Mouse (Mus musculus) megakaryocyte-erythroid progenitor cell, adult 5-6 weeks (primary cell): ENCODE data around the gene Cnpy4. TPM values are rescaled to one million over a fixed set of nuclear protein-coding genes. Genes with fewer than 3 reads are reported as not detected.
"Not testable (repeated sequence)": the region's sequence is repeated elsewhere in the genome, so short reads cannot be mapped to it uniquely, and the experiment has no call there.

Source experiments
- ATAC-seq: replicated peaks from 2 replicates; pipeline ENCODE4 v1.8.0; 2016; ENCODE audit warnings: mild to moderate bottlenecking, inconsistent platforms; ENCODE audit not compliant: severe bottlenecking, poor library complexity, low FRiP score, low TSS enrichment
- total RNA-seq, 2 experiments: library from RNA; stranded (forward) in 1 of 2; stranded (reverse) in 1 of 2; fragments of 200-1000, 215-1000 nt in 1 of 2; fragments of >200 nt in 1 of 2; fragmentation: Nextera tagmentation in 1 of 2; gene quantifications; 2 replicates each; pipeline ENCODE4 v1.2.3; 2014 to 2017

Gene Cnpy4
- total RNA-seq, 2 experiments from 2014 or later: 26.2 to 36.5 TPM

DNA sequence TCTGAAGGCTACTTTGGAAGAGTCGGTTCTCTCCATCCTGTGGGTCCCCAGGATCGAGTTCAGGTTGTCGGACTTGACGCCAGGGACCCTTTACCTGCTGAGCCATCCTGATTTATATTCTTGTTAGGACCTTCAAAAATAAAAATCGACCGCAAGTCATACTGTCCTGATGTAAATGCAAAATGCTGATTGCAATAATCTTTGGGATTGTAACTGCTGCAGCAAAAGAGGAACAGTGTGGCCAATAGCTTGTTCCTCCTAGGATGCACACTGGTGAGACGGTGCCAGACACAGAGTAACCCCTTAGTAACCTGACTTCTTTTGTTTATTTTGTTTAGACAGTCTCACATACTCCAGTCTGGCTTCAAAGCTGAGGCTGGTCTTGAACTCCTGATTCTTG is 8.2 kb downstream of the Cnpy4 start:
- no peak for ATAC-seq

DNA sequence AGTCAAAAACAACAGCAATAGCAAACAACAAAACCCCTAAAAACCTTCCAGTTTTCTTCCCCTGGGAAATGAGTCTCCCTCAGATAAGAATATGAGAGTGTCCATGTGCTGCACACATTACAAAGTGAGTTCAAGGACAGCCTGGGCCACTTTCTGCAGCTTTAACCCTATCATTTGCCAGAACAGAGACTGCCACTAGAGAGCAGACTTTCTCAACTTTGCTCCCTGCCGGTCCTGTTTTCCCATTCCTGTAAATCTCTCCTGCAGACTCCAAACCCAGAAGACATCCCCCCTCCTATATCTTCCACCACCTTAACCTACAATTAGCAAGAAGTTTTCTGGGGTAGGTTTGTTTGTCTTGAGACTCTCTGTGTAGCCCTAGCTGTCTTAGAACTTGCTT is 12.3 kb downstream of the Cnpy4 start:
- no peak for ATAC-seq

DNA sequence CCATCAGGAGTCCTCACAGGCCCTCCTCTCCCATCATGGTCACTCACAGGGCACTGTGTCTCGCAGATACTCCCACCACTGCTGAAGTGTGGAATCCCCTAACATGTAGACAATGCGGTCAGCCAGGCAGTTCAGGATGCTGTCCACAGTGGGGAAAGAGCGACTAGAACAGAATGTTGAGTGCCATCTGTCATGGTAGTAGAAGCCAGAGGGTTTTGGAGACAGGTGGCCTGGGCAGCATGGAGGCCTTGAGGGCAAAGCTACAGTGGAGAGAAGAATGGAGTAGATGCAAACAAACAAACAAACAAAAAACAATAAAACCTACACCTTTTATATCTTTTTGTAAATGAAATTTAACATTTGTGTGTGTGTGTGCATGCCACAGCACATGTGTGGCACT is 14.8 kb downstream of the Cnpy4 start:
- ATAC-seq: peak; percentile 52; the same call in 1 of the 2 replicates

DNA sequence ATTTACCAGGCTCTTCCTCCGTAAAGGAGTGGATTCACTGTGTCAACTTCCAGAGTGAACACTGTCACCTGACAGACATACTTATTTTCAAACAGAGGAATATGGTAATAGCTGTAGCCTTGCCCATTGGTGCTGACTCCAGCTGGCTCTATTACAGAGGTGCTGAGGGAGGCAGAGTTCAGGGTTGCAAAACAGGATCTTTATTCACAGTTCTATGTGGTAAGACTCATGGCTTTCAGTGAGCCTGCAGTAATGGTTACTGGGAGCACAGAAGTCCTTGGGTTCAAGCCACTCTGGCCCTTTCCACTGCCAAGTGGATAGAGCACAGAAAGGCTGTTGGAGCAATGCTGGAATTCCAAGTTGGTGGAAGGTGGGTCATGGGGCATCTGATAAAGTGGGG is 20.0 kb downstream of the Cnpy4 start:
- ATAC-seq: no peak

DNA sequence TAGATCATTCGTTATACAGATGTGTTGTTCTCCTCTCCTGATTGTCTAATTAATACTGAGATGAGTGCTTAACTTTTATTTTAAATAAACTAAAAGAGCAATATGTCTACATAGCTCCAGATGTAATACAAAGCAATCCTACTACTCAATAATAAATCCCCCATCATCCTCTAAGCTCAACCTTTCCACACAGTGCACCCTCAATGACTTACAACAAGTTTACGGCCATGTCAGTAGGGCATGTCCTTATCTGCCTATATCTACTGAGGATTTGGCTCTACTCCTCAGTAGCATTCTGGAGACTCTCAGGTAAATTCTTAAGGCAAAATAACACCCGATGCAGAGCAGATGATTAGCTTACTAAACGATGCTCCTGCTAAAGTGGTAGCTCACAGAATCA is 20.6 kb downstream of the Cnpy4 start:
- no peak for ATAC-seq

DNA sequence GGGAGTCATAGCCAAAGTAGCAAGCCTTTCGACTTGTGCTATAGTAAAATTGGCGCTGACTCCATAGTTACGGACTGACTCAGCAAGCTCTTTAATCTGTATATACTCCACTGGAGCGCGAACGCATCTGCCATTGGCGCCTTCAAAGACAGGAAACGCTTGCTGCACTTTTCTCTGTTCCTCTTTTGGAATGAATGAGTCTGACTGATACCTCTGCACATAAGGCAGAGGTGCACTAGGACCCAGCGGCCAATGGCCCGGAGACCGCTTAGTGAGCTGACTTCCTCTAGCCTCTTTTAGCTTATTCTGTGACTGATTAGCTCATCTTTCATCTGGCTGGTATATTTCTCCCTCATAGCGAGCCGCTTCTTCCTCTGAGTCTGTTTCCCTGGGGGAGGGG is 29.3 kb downstream of the Cnpy4 start:
- ATAC-seq: not testable (repeated sequence)

DNA sequence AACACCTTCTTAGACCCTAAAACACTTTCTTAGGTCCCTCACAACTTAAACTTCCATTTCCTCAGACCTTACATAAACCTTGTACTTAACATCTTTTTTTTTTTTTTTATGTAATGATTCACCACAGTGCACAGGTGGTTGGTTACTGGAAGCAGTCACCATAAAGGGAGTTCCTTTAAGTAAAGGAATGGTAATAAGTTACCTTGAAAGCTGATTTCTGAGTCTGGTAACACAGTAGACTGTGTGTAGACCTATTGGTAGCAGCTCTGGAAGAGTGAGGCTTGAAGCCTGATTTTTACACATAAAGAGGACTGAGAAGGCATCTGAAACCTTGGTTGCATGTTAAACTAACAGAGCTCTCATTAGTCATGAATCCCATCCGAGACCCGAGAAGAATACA is 32.6 kb downstream of the Cnpy4 start:
- no peak for ATAC-seq

DNA sequence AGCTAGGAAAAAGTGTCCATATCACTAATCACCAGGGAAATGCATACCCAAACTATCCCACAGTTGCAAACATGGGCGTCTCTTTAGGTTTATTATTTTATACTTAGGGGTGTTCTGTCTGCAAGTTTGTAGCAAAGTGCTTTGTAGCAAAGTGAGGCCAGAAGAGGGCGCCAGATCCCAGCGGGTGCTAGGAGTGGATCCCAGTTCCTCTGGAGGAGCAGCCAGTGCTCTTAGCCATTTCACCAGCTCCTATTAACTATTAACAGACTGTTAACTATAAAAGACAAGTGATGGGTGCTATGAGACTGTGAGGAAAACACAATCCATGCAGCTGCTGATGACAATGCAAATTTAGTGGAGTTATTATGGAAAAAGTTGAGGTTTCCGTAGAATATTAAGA is 34.8 kb downstream of the Cnpy4 start:
- ATAC-seq: peak; percentile 90

DNA sequence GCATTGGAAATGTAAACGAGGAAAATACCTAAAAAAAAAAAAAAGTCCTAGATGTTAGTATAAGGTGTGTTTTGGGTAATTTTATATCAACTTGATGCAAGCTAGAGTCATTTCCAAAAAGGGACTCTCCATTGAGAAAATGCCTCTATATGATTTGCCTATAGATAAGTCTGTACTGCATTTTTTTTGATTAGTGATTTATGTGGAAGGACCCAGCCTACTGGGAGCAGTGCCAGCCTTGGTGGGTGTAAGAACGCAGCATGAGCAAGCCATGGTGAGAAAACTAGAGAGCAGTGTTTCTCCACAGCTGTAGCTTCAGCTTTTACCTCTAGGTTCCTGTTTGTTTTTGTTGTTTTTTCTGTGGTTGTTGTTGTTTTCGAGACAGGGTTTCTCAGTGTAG is 36.0 kb downstream of the Cnpy4 start:
- ATAC-seq: no peak

DNA sequence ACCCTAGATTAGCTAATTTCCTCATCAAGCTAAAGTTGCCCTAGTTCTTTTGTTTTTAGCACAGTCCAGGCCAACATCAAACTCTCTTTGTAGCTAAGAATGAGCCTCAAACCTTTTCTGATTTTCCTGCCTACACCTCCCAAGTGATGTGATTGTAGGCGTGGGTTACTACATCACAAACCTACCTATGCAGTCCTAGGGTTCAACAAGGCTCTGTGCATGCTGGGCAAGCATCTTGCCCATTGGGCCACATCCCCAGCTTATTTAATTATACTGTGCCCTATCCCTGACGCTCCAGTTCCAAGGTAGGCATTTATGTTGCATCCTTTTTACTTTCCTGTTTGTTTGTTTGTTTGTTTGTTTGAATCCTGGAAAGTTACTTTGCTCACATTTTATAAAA is 38.4 kb downstream of the Cnpy4 start, which contains the start of gene Nxpe5:
Gene Nxpe5, plus strand, starts transcription at position 199 of the 400 bp plus-strand sequence.
- no peak for ATAC-seq

DNA sequence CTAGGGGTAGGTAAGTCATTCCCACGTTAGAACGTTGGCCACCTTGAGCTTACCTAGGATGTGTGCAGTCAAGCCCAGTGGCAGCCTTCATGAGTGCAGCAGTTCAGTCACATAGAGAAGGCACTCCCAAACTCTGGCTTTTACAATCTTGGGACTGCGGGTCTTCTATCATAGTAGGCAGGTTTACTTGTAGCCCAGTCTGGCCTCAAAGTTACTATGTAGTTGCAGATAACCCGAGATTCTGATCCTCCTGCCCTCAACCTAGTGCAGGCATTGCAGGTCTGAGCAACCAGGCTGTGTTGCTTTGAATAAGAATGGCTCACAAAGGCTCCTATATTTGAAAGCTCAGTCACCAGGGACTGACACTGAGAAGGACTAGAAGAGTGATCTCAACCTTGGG is 39.2 kb downstream of the Cnpy4 start:
- peak; percentile 45 for ATAC-seq

DNA sequence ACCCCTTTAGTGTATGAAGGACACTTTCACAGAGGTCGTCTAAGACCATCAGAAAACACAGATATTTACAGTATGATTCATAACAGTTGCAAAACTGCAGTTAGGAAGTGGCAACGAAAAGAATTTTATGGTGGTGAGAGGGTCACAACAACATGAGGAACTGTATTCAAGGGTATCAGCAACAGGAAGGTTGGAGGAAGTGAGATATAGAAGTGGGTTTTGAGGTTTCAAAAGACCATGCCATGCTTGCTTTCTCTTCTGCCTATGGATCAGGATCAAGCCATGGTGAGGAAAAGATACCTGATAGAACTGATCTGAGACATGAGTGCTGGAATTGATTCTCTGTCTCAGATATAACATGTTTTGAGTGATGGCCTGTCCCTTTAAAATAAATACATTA is 40.1 kb downstream of the Cnpy4 start:
- ATAC-seq: peak; percentile 48; the same call in 1 of the 2 replicates

DNA sequence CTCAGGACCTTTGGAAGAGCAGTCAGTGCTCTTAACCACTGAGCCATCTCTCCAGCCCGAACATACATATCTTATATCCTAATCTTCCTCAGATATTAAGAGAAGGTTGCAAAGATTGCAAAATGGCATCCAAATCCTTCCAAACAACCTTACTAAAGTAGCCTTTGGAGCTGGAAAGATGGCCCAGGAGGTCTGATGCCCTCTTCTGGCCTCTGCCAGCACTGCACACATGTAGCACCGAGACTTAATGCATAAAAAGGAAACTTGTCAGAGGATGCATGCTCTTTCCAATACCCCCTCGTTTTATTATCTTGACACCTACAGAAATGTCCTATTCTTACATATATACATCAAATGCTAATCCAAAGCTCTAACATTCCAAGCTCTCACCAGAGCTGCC is 40.7 kb downstream of the Cnpy4 start:
- ATAC-seq: peak; percentile 64

DNA sequence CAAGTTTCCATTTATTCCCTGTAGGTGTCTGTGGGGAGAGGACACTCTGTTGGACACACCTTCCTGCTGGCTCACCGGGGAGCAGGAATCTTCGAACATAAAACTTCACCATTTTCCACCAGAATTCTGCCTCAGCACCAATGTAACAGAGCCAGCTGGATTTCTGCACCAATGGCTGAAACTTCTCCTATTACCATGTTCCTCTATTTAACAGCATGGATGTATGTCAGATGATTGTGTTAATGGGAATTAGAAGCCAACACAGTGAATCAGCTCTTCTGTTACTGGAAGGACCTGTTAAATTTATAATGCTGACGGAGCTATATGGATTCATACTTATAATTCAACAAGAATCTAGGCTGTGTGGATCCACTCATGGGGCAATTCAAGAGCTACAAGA is 42.2 kb downstream of the Cnpy4 start:
- ATAC-seq: no peak

DNA sequence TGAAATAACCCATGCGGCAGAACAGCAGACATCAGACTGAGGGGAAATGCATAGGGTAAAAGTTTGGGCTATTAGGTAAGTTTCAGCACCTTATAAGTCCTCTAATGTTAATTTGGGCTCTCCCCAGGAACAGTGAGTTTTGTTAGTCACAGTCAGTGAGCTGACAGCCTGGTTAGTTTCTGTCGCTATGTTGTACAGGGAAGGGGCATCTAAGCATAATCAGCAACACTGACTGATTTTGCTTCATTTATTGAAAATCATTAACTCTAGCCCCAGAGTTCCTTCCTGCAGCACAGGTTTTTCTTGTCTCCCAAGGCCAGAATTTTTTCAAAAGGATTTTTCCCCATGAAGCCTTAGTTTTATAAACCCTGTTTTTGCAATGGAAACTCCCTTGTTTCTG is 46.5 kb downstream of the Cnpy4 start:
- no peak for ATAC-seq

DNA sequence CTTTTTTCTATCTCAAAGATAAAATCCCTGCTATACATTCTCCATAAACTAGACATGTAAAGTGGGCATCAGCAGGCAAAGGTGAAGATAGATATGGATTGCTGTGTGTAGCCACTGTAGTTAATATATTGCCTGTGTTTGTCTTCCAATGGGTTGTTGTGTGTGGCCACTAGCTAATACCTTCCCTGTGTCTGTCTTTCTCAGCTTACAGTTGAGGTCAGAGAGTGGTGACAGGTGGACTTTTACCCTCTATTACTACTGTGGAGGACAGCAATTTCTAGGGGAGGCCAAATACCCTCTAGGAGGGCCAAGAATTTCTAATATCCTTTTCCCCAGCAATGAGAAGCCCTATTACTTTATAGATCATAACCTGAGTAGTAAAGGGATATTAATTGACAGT is 46.9 kb downstream of the Cnpy4 start:
- ATAC-seq: no peak

DNA sequence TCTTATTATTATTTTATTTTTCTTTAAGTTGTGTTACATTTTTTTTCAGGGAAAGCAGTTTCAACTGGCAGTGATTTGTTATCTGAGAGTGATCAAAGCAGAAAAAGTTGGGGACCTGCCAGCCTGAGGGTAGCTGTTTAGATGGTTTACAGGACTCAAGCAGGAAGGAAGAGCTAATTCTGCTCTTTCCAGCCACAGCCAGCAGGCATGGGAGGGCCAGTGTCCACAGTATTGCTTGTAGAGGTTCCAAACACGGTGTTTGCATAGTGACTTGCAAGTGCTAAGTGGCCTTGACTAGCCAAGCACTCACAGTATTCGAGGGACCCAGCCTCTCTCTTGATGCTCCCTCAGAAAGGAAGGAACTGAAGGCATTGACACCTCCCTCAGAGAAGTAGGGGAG is 54.2 kb downstream of the Cnpy4 start:
- ATAC-seq: no peak

Other genes with a start within 250 kb of the Cnpy4 start
- not detected in 2 replicates for gene Gjc3, start 224.4 kb upstream of the Cnpy4 start, total RNA-seq (2014; fragmentation: Nextera tagmentation)
- not detected in 2 replicates for gene Gjc3, start 224.4 kb upstream of the Cnpy4 start, total RNA-seq (2017)
- not detected in 2 replicates for gene Azgp1, start 206.0 kb upstream of the Cnpy4 start, total RNA-seq (2014; fragmentation: Nextera tagmentation)
- not detected in 2 replicates for gene Azgp1, start 206.0 kb upstream of the Cnpy4 start, total RNA-seq (2017)
- not detected in 2 replicates for gene Smok3a, start 166.2 kb upstream of the Cnpy4 start, total RNA-seq (2014; fragmentation: Nextera tagmentation)
- gene Smok3a, start 166.2 kb upstream of the Cnpy4 start, total RNA-seq (2017): not detected in 2 replicates
- gene Smok3b, start 166.1 kb upstream of the Cnpy4 start, total RNA-seq (2014; fragmentation: Nextera tagmentation): not detected in 2 replicates
- not detected in 2 replicates for gene Smok3b, start 166.1 kb upstream of the Cnpy4 start, total RNA-seq (2017)
- gene Smok3c, start 134.3 kb upstream of the Cnpy4 start, total RNA-seq (2014; fragmentation: Nextera tagmentation): not detected in 2 replicates
- gene Smok3c, start 134.3 kb upstream of the Cnpy4 start, total RNA-seq (2017): not detected in 2 replicates
- gene Zkscan1, start 102.4 kb upstream of the Cnpy4 start, total RNA-seq (2014; fragmentation: Nextera tagmentation): 40.3 and 41.1 TPM in 2 replicates
- 38.0 and 44.5 TPM in 2 replicates for gene Zkscan1, start 102.4 kb upstream of the Cnpy4 start, total RNA-seq (2017)
- gene Zscan21, start 70.6 kb upstream of the Cnpy4 start, total RNA-seq (2014; fragmentation: Nextera tagmentation): 14.4 and 18.0 TPM in 2 replicates
- 10.8 and 16.5 TPM in 2 replicates for gene Zscan21, start 70.6 kb upstream of the Cnpy4 start, total RNA-seq (2017)
- 7.3 and 7.5 TPM in 2 replicates for gene Zfp113, start 31.7 kb upstream of the Cnpy4 start, total RNA-seq (2014; fragmentation: Nextera tagmentation)
- gene Zfp113, start 31.7 kb upstream of the Cnpy4 start, total RNA-seq (2017): 7.8 and 10.9 TPM in 2 replicates
- 81.1 and 121 TPM in 2 replicates for gene Cops6, start 26.4 kb upstream of the Cnpy4 start, total RNA-seq (2014; fragmentation: Nextera tagmentation)
- gene Cops6, start 26.4 kb upstream of the Cnpy4 start, total RNA-seq (2017): 51.6 and 66.1 TPM in 2 replicates
- 37.3 and 53.0 TPM in 2 replicates for gene Ap4m1, start 15.5 kb upstream of the Cnpy4 start, total RNA-seq (2014; fragmentation: Nextera tagmentation)
- gene Ap4m1, start 15.5 kb upstream of the Cnpy4 start, total RNA-seq (2017): 18.9 and 32.8 TPM in 2 replicates
- gene Mcm7, start 15.1 kb upstream of the Cnpy4 start, total RNA-seq (2014; fragmentation: Nextera tagmentation): 343 and 361 TPM in 2 replicates
- gene Mcm7, start 15.1 kb upstream of the Cnpy4 start, total RNA-seq (2017): 397 and 503 TPM in 2 replicates
- 44.8 and 68.4 TPM in 2 replicates for gene Taf6, start within 50 bp of the Cnpy4 start, total RNA-seq (2014; fragmentation: Nextera tagmentation)
- gene Taf6, start within 50 bp of the Cnpy4 start, total RNA-seq (2017): 25.4 and 37.9 TPM in 2 replicates
- 5.1 and 8.0 TPM in 2 replicates for gene Mblac1, start 6.8 kb downstream of the Cnpy4 start, total RNA-seq (2014; fragmentation: Nextera tagmentation)
- gene Mblac1, start 6.8 kb downstream of the Cnpy4 start, total RNA-seq (2017): 2.5 and 8.3 TPM in 2 replicates
- 0.28 TPM in 1 of 2 replicates, not detected in the other for gene Nxpe5, start 38.4 kb downstream of the Cnpy4 start, total RNA-seq (2014; fragmentation: Nextera tagmentation)
- gene Nxpe5, start 38.4 kb downstream of the Cnpy4 start, total RNA-seq (2017): 0.94 and 1.0 TPM in 2 replicates
- gene Lamtor4, start 68.0 kb downstream of the Cnpy4 start, total RNA-seq (2014; fragmentation: Nextera tagmentation): 28.7 and 36.3 TPM in 2 replicates
- gene Lamtor4, start 68.0 kb downstream of the Cnpy4 start, total RNA-seq (2017): 27.0 and 30.0 TPM in 2 replicates
- 113 and 199 TPM in 2 replicates for gene BC037034, start 76.5 kb downstream of the Cnpy4 start, total RNA-seq (2014; fragmentation: Nextera tagmentation)
- 46.5 and 50.8 TPM in 2 replicates for gene BC037034, start 76.5 kb downstream of the Cnpy4 start, total RNA-seq (2017)
- not detected in 2 replicates for gene Gal3st4, start 85.4 kb downstream of the Cnpy4 start, total RNA-seq (2014; fragmentation: Nextera tagmentation)
- gene Gal3st4, start 85.4 kb downstream of the Cnpy4 start, total RNA-seq (2017): not detected in 2 replicates
- not detected in 2 replicates for gene Gm43720, start 92.5 kb downstream of the Cnpy4 start, total RNA-seq (2014; fragmentation: Nextera tagmentation)
- gene Gm43720, start 92.5 kb downstream of the Cnpy4 start, total RNA-seq (2017): not detected in 2 replicates
- 6.0 and 15.0 TPM in 2 replicates for gene Gpc2, start 92.5 kb downstream of the Cnpy4 start, total RNA-seq (2014; fragmentation: Nextera tagmentation)
- gene Gpc2, start 92.5 kb downstream of the Cnpy4 start, total RNA-seq (2017): 0.89 and 6.5 TPM in 2 replicates
- gene Stag3, start 92.8 kb downstream of the Cnpy4 start, total RNA-seq (2014; fragmentation: Nextera tagmentation): 13.1 and 15.7 TPM in 2 replicates
- gene Stag3, start 92.8 kb downstream of the Cnpy4 start, total RNA-seq (2017): 9.9 and 13.4 TPM in 2 replicates
- gene Pvrig, start 154.5 kb downstream of the Cnpy4 start, total RNA-seq (2014; fragmentation: Nextera tagmentation): 4.0 TPM in 1 of 2 replicates, not detected in the other
- gene Pvrig, start 154.5 kb downstream of the Cnpy4 start, total RNA-seq (2017): not detected in 2 replicates